Mouse (Mus musculus): ENCODE measurements around the gene Nell2.

The Nell2 gene

GRCm38 (mm10) chr15:95107246-95107809 is 421.0 kb downstream of the Nell2 start:
- DNase-seq (ENCODE audit: low spot score in 2 of 2) = no peak

GRCm38 (mm10) chr15:95101522-95101921 is 426.8 kb downstream of the Nell2 start:
- no peak for DNase-seq (ENCODE audit: low spot score in 2 of 2)

GRCm38 (mm10) chr15:95100133-95100532 is 428.2 kb downstream of the Nell2 start:
- DNase-seq (ENCODE audit: low spot score in 2 of 2) = no peak

GRCm38 (mm10) chr15:95085962-95086361 is 442.4 kb downstream of the Nell2 start:
- no peak for DNase-seq (ENCODE audit: low spot score in 2 of 2)

GRCm38 (mm10) chr15:95081654-95082053 is 446.7 kb downstream of the Nell2 start:
- no peak for DNase-seq (ENCODE audit: low spot score in 2 of 2)

GRCm38 (mm10) chr15:95075356-95075755 is 453.0 kb downstream of the Nell2 start:
- DNase-seq (ENCODE audit: low spot score in 2 of 2) = no peak

- DNase-seq (ENCODE audit: low spot score in 2 of 2) = no peak
These were observed 457.5 kb downstream of the Nell2 start for GRCm38 (mm10) chr15:95070881-95071280.

- no peak for DNase-seq (ENCODE audit: low spot score in 2 of 2)
These were observed 459.6 kb downstream of the Nell2 start for GRCm38 (mm10) chr15:95068799-95069198.

GRCm38 (mm10) chr15:95068023-95068422 is 460.3 kb downstream of the Nell2 start:
- DNase-seq (ENCODE audit: low spot score in 2 of 2) = no peak

- no peak for DNase-seq (ENCODE audit: low spot score in 2 of 2)
These were observed 473.2 kb downstream of the Nell2 start for GRCm38 (mm10) chr15:95055081-95055650.

- DNase-seq (ENCODE audit: low spot score in 2 of 2) = no peak
These were observed 479.1 kb downstream of the Nell2 start for GRCm38 (mm10) chr15:95049171-95049729.

- no peak for DNase-seq (ENCODE audit: low spot score in 2 of 2)
These were observed 480.9 kb downstream of the Nell2 start for GRCm38 (mm10) chr15:95047486-95047885.

GRCm38 (mm10) chr15:95044011-95044410 is 484.3 kb downstream of the Nell2 start:
- no peak for DNase-seq (ENCODE audit: low spot score in 2 of 2)

- no peak for DNase-seq (ENCODE audit: low spot score in 2 of 2)
These were observed 485.9 kb downstream of the Nell2 start for GRCm38 (mm10) chr15:95042437-95042836.

GRCm38 (mm10) chr15:95029487-95029875 is 498.9 kb downstream of the Nell2 start:
- no peak for DNase-seq (ENCODE audit: low spot score in 2 of 2)

GRCm38 (mm10) chr15:95028862-95029486 is 499.4 kb downstream of the Nell2 start:
- no peak for DNase-seq (ENCODE audit: low spot score in 2 of 2)

Data from urinary bladder, adult 18-20 months (tissue).